Mouse (Mus musculus) cerebellum, adult 8-10 months (tissue): ENCODE measurements around the gene Ikzf1.
A peak's percentile ranks its signal among the peaks of the same experiment; 100 is the strongest.

ENCODE experiments used
- DNase-seq: peaks from one replicate; pipeline ENCODE4 v3.0.0; 2022

Gene Ikzf1

DNA sequence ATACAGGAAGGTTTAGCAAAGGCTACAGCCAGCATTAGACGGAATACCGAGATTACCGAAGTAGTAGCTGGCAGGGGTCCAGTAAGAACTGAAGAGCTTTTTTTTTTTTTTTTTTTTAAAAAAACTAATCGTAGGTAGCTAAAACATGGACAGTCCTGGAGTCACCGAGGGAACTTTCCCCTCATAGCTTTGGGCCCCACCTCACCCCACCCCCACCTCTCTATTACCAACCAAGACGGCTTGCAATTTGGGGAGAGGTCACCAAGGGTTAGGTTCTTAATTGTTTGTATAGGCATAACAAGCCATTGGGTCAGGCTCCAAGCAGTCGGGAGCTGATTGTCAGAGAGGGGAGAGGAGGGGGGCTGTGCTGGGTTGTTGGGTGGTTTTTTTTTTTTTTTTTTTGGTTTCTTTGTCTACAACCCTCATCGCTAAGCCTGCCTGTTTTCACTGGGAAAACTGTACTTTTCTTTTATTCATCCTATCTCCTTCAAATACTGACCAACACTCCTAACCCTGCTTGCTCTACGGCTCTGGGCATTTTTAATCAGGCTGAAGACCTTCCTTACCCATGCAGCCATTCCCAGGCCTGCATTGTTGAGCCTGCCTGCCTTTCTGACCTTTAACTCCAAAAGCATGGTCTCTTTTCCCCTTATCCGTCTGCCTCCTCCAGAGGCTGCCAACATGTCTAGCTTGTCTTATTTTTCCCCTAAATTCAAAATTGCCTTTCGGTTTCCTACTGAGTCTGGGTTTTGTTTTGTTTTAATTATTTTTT is 124.8 kb downstream of the Ikzf1 start:
- no peak for DNase-seq

GRCm38 (mm10) chr11:11811906-11812480 is 127.2 kb downstream of the Ikzf1 start:
- DNase-seq = peak; percentile 57

DNA sequence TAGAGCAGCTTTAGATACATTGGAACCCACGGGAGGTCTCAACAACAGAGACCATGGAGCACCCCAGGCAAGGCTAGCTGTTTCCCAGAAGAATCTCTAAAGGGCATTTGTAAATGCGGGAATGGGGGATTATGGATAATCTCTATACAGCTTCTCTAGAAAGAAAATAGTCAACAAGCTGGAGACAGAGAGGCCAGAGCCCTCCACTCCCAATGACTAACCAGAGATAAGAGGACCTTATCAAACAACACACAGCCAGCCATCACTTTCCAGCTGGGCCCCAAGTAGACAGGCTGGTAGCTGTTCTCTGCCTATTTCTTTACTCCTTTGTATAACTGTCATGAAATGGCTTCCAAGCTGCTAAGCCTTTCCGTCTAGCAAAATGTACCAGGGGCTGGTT is 130.9 kb downstream of the Ikzf1 start:
- DNase-seq = no peak

GRCm38 (mm10) chr11:11818797-11819196 is 134.0 kb downstream of the Ikzf1 start:
- DNase-seq = no peak

DNA sequence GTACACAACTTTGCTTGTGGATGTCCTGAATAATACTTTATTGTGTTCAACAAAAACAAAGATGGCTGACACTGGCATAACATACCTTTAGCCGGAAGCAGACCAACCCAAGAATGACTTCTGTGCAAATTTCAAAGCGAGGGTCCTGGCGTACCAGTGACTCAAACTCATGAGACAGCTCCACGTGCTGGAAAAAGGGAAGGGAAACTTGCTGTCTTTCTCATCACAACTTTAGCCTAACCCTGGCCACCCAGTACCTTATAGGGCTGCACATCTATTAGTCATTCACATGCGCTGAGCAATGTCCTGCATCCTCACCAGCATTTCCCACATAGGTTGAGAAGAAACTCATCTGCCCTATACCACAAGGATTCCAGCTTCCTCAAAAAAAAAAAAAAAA is 134.4 kb downstream of the Ikzf1 start:
- DNase-seq = no peak

GRCm38 (mm10) chr11:11820251-11820650 is 135.4 kb downstream of the Ikzf1 start:
- DNase-seq = peak; percentile 63

GRCm38 (mm10) chr11:11820737-11821136 is 135.9 kb downstream of the Ikzf1 start:
- no peak for DNase-seq

DNA sequence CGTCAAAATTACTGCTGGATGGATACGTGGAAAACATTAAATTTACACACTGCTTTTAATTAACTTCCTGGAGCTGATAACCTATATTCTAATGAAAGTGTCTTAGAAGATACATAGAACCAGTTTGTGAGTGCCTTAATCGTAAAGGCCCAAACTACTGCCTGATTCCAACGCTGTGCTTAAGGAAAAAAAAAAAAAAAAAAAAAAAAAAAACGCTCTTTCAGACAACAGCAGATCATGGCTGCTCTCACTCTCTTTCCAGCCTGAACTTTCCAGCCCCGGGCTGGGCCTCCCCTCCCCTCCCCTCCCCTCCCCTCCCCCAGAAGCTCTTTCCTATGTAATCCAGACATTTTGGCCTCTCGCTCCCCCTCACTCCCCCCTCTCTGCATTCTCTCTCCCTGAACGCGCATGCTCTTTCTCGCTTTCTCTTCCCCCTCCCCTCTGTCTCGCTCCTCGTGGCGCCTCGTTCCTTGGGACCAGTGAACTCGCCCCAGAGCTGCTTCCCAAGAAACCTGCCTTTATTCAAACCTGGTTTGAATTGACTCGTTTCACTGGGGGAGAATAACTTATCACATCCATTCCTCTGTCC is 136.7 kb downstream of the Ikzf1 start:
- DNase-seq = no peak
